Mouse (Mus musculus) T-cell, adult 2 months (primary cell): ENCODE data around the gene Mrps21.
"Not testable (repeated sequence)": the region's sequence is repeated elsewhere in the genome, so short reads cannot be mapped to it uniquely, and the experiment has no call there.

Experiments
- DNase-seq: peaks from one replicate; pipeline ENCODE4 v3.0.0; 2022; ENCODE audit warnings: low spot score

Mrps21 gene

DNA sequence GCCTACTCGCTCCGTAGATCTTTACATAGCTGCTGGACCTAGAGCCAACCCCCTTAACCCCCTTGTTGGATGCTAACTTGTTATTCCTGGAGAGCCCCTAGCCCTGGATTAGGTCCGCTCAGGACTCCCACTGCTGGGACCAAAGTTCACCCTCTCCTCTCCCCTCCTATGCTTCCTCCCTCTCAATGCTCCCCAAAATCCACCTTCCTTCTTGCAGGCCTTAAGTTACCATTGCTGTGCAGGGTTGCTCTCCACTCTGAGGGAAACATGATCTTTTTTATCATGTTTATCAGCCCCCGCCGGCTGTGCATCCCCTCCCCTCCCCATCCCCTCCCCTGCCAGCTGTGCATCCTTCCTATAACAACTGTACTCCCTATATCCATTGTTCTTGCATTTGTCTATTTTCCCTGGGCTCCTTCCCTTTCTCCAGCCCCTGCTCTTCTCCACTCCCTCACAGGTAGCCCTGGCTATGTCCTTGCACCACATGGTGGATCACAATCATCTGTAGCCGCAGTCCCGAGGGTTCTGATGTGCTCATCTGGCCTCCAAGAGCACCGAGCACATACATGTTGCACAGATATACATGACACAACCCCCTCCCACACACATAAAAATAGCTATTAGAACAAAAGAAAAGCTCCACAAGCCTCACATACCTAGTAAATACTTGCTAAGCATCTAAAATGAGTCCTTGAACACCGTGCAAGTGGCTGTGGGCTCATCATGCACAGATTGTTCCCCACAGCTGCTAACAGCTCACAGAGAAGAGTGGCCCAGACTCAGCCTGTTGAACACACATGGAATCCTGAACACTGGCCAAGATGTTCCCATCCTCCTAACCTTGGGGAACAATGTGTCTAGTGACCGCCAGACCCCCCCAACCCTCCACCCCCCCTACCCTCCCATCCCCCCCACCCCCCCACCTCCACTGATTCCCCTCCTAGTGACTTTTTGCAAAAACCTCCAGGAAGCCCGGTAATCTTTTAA is 21.0 kb upstream of the Mrps21 start:
- no peak for DNase-seq

DNA sequence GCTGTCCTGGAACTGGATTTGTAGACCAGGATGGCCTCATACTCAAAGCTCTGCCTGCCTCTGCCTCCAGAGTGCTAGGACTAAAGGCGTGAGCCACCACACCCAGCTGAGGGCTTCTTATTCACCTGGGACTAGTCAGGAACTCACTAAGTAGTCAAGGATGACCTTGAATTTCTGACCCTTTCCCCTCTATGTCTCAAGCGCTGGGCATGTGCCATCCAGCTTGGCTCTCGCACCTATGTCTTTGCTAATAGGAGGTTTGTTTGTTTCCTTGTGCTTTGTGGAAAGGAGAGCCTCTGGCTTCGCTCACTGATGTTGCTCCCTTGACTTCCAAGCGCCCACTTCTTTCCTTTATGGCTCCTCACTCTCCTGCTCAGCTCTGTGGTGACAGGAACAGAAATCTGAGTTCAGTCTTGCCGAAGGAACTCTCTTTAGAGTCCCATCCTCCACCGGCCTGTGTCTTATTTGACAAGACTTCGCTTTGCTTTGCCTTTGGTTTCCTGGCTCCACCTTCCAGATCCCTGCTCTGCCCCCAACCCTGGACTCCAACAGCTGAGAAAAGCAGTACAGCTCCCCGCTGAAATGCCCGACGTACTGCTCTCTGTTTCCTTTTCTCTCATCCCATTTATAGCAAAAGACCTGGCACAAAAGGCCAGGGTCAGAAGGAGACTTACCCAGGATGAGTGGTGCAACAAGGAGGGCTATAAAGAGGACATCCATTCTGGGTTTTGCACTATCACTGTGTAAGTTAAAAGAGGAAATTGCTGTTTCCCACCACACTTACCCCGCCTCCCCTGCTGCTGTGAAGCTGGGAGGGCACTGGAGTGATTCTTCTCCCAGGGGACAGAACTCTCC is 20.1 kb upstream of the Mrps21 start, which contains the start of gene BC028528:
BC028528 (minus strand) TSS at position 795 of the 855 bp plus-strand sequence.
- no peak for DNase-seq

DNA sequence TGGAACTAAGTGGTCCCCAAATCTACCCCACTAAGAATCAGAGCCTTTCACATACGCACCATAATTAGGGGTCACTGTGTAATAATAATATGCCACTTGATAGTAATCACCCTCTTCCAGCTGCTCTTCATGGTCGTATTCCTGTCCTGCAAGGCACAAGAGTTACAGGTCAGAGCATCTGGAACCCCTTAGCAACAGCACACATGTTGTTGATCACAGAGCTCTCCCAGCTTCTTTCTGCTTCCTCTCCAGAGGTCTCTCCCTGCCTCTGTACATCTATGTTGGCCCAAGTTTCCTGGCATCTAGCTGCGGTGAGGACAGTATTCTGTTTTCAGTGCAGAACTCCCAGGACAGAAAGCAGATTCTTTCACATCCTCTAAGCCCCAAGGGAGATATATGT is 18.3 kb upstream of the Mrps21 start:
- no peak for DNase-seq

DNA sequence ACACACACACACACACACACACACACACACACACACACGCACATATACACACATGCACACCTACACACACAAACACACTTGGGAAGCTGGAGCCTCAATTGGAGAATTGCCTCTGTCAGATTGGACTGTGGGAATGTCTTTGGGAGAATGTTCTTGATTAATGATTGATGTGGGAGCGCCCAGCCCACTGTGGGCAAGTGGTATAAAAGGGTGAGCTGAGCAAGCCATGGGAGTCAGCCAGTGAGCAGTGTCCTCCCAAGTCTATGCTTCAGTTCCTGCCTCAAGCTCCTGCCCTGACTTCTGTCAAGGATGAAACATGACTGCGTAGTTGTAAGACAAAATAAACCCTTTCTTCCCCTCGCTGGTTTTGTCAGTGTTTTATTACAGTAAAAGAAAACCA is 16.3 kb upstream of the Mrps21 start:
- DNase-seq: no peak

DNA sequence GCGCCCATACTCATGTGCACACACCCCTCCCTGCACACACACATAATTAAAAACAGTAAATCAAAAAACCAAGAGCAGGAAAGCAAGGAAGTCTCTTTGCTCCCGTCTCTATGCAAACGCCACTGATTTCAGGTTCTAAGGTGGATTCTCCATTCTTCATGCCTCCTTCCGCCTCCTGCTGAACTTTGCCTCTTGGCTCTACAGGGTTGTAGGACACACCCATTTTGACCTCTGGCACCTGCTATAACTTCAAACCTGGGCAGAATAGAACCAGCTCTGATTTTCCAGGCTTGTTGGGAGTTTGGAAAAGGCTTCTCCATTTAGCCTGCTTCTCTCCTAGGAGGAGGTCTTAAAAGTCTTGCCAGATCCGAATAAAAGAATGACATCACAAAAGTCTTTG is 13.1 kb upstream of the Mrps21 start:
- DNase-seq: no peak

DNA sequence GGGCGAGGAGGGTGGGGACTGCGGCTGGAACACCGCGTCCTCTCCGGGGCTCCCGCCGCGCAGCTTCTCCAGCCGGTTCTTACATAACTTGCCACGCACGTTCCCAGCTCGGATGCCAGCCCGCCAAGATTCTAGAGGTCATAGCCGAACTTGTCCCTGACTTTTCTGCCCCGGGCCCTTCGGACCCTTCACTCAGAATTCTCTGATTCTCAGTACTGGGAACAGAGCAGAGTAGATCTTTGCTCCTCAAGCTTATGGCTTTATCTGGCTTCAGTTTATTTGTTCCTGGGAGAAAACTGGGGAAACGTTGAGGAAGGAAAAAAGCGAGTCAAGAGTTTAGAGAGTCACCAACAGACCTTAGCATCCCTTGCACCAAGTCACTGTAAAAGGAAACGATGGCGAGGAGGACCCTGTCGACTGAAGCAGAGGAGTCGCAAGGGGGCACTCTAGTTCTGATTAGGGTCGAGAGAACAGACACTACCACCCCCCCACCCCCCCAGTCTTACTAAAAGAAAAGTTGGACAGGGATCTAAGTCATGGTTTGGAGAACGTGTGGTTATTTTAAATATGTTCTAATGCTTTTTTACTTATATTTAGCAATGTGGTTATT is 11.6 kb upstream of the Mrps21 start:
- peak; percentile 59 for DNase-seq

DNA sequence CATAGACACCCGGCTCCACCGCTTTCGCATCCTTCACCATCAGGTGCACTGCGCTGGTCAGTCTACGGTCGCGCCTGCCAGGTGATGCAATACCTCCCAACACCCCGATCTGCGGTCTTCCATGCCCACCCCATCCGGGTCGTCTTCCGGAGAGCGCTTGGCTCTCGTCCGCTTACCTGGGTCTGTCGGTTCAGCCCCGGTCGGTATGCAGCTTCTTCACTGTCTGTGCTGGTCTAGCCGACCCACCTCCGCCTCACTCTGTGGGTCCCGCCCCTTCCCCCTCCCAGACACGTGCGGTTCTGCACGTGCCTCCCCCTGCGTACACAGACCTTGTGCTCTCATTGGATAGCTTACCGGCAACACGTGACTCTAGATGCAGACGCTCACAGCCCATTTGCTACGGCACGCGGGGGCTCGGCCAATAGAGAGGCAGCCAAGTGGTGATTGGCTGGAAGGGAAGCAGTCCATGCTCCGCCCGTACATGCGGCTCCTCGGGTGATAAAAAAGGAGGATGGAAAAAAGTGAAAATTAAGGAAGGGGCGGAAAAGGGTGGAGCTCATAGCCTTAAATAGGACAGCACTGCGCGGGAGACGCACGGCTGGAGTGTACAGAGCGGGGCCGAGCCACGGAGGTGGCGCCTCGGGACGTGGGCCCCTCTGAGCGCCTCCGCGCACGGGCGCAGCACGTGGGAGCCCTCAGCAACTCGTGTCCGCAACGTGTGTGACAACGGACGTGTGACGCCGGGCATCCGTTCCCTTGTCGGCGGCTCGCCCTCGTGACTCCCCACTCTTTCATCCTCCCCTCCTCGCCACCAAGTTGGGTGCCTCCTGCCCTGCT is 10.9 kb upstream of the Mrps21 start, which contains the start of gene Ciart:
Ciart (minus strand) TSS at position 273 of the 837 bp plus-strand sequence.
- DNase-seq: peak; percentile 92

DNA sequence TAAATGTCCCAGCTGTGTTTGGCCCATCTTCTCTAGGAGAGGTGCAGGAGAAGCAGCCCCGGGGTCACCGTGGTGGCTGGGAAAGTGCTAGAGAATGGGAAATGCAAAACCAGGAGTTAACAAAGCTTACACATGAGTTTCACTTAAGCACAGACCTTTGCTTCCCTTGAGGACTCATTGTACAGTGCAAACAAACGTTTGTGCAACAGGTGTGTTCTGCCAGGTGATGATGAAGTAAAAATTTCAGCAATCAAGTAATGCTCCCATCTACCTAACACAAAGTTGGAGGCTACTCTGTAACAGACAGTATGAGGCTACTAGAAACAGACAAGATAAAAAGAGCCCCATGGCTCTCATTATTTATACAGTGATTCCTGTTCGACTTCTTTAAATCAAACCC is 7.7 kb upstream of the Mrps21 start:
- DNase-seq: no peak

DNA sequence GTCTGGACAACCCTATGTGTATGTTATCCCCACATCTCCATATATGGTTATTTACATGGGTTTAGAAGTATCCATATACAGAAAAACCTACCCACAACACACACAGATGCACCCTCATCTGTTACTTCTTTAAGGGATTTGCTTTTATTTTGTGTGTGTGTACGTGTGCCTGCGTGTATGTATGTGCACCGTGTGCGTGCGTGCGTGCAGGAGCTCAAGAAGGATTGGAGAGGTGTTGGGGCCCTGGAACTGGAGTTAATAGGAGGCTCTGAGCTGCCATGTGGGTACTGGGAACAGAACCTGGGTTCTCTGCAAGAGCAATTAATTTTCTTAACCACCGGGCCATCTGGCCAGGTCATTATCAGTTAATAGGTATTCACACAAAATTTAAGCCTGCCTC is 729 bp upstream of the Mrps21 start:
- no peak for DNase-seq

DNA sequence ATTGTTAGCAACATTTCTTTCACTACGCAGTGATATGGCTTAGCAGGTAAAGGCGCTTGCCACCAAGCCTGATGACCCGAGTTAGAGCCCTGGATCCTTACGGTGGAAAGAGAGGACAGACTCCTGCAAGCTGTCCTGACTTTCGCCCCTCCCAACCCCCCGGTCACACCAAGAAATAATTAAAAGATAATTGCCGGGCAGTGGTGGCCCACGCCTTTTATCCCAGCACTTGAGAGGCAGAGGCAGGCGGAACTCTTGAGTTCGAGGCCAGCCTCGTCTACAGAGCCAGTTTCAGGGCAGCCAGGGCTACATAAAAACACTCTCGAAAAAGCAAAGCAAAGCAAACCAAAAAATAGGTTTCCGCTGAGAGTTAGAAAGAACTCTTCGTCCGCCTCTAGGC is 343 bp downstream of the Mrps21 start:
- no peak for DNase-seq

DNA sequence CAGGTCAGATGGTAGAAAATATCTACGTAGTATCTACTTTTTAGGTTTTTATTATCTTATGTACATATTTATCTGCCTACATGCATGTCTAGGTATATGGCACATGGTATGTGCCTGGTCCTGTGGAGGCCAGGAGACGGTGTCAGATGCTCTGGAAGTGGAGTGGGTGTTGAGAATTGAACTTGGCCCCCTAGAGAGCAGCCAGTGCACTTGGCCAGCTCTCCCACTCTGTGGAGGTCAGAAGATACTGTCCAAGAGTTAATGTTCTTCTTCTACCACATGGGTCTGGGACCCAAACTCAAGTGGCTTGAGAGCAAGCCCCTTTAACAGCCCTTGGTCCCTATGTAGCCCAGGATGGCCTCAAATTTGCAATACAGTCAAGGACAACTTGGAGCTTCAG is 3.9 kb downstream of the Mrps21 start:
- no peak for DNase-seq

DNA sequence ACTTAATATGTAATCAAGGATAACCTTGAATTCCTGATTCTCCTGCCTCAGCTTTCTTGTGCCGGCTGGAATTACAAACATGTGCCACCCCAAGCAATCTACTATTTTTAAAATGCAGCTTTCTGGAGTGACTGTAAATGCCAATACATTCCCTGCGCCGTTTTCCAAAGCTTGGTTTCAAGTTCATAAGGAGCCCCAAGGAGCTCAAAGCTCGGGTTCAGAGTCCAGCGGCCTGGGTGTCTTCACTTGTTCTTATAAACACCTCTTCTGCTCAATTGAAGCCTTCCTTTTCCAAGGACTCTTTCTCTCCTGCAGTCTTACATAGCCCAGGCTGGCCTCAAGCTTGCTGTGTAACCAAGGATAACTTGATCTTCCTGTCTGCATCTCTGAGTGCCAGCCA is 5.2 kb downstream of the Mrps21 start:
- DNase-seq: no peak

DNA sequence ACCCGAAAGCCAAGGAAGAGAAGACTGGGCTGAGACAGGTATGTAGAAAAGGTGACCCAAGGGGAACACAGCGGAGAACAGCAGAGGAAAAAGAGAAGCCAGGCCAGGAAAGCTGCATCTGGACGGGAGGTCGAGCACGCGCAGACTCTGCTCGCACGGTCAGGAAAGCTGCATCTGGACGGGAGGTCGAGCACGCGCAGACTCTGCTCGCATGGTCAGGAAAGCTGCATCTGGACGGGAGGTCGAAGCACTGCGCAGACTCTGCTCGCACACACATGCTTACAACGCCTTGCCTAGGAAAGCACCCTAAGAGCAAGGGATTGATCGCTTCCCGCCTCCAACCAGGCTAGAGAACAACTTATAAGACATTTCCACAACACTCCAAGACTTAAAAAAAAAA is 5.7 kb downstream of the Mrps21 start:
- DNase-seq: no peak

DNA sequence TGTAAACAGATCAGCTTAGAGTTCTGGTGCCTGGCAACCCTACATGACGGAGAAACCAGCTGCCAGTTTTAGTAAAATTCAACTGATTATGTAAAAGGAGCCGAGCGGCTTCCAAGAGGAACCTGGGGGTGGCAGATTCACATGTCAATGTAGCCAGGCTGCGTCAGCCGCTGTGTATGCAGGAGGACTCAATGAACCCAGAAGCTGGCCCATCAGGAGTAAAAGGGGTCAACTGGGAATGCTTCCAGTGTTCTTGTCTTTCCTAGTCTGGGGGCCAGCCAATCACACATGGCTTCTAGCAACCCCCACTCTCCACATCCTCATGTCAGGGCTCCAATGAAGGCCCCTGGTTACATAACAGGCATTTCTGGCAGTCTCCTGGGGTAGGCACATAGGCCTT is 6.3 kb downstream of the Mrps21 start:
- no peak for DNase-seq

DNA sequence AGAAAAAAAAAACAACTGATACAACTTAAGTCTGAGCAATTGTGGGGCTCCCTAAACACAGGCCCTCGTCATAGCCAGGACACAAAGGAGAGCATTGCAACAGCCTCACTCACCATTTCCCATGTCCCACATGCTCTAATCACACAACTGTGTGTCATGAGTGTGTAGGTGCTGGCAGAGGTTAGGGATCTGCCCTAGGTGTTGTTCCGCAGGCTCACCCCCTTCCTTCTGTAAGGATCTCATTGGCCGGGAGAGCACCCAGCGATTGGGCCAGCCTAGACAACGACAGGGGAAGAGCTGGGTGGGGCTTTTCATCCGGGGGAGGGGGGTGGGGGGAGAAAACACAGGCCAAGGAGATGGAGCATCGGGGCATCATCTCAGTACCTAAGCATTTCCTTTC is 7.7 kb downstream of the Mrps21 start:
- DNase-seq: no peak

DNA sequence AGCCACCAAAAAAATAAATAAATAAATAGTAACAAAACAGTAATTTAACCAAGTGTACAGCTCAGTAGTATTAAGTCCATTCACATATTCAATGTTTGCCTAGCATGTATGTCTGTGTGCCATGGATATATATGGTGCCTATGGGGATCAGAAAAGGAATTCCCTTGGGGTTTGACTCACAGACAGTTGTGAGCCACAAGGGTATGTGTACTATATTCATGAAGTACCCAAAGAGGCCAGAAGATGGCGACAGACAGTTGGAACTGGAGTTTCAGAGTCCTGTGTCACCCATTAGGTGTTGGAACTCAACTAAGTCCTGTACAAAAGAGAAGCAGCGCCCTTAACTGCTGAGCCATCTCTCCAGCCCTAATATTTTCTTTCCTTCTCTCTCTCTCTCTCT is 9.5 kb downstream of the Mrps21 start:
- peak; percentile 80 for DNase-seq

DNA sequence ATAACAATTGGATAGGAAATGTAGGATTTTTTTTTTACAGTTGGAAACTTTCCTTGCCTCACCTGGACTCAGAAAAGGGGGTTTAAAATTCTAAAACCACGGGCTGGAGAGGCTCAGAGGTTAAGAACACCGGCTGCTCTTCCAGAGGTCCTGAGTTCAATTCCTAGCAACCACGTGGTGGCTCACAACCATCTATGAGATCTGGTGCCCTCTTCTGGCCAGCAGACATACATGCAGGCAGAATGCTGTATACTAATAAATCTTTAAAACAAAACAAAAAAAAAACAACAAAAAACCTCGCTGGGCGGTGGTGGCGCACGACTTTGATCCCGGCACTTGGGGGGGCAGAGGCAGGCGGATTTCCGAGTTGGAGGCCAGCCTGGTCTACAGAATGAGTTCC is 10.1 kb downstream of the Mrps21 start:
- peak; percentile 39 for DNase-seq

DNA sequence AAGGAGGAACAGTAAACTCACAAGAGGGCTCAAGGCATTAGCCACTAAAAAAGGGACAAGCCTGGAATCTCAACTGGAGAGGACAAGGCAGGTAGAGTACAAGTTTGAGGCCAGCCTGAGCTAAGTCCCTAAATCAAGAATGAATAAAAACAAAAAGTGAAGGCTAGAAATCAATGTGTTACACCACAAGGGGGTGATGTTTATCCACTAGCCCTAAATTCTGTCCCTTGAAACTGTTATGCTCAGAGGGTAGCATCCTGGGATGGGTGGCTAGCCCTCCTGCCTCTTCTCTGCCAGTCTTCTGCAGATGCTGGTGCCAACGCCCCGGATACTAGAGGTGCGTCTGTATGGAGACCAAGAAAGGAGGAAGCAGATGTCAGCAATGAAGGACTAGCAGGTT is 11.0 kb downstream of the Mrps21 start:
- DNase-seq: peak; percentile 17

DNA sequence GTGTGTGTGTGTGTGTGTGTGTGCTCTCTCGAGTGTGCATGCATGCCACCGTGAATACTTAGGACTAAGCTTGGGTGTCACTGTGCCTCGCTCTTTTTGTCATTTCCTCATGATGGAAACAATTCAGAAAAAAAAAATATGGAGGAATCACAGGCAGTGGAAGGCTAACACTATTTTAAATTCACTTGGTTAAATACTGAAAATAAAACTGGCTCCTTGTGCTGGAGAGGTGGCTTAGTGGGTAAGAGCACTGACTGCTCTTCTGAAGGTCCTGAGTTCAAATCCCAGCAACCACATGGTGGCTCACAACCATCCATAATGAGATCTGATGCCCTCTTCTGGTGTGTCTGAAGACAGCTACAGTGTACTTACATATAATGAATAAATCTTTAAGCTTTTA is 13.0 kb downstream of the Mrps21 start:
- DNase-seq: not testable (repeated sequence)

DNA sequence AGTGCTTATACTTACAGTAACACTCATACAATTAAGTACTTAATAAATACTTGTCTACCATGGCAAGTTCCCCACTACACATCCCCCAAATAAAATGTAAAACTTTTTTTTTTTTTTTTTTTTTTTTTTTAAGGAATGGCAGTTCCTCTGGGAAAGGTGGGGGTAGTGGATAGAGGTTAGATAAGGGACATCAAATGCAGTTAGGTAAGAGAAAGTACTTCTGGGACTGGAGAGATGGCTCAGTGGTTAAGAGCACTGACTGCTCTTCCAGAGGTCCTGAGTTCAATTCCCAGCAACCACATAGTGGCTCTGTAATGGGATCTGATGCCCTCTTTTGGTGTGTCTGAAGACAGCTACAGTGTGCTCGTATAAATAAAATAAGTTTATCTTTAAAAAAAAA is 14.3 kb downstream of the Mrps21 start:
- DNase-seq: not testable (repeated sequence)

DNA sequence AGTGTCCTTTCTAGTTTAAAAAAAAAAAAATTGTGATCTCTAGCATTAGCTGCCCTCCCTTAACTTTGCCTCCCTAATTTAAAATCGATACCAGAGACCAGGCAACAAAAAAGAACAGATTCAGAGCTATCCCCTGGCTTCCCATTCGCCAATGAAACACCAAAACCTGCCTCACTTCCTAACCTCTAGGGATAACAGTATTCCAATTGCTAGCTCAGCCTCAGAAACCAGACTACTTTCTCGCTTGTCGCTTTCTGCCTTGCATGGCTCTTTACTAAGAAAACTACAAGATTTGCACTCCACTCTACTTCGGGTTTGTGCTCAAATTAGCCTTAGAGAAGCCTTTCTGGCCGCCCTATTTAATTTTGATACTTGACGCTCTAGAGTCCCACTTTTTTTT is 15.2 kb downstream of the Mrps21 start:
- DNase-seq: no peak
